In genomic region chr14:31226978-31227377, GRCm38 (mm10) we compare ENCODE assay signal across 9 mouse cellular contexts. TPM values are rescaled to one million over a fixed set of nuclear protein-coding genes. Genes with fewer than 3 reads are reported as not detected.
DNase-seq lines count a peak whose midpoint lies in the region; ATAC-seq and TF ChIP-seq lines count a peak whose summit lies in the region.
"Had no signal": no experiment of that assay in that cellular context is flagged by ENCODE, and none has a peak within 500 bp of the region (broad histone marks: within the 10 kb centered on the region; RNA-seq: fewer than 3 reads in every experiment).

No protein-coding gene starts in this region.

- TF ChIP-seq CTCF in heart, adult 2 months (IDR thresholded peaks at IDR 0.05) = no peak

- 40% methylated on average over 4 of the region's 4 CpGs for WGBS in heart, adult 2 months
- 66% methylated on average over 4 of the region's 4 CpGs for WGBS in heart, embryonic 11.5 days (ENCODE audit: insufficient replicate concordance)

- no peak for TF ChIP-seq EP300 in heart, adult 2 months (IDR thresholded peaks at IDR 0.05; ENCODE audit: insufficient read depth, low read depth, low read length)

- H3K4me3 ChIP-seq in heart, adult 2 months = no peak overlapping the region
- no peak overlapping the region for H3K4me3 ChIP-seq in heart, embryonic 11.5 days (ENCODE audit: low read depth, low read length)
- H3K4me3 ChIP-seq: erythroblast, embryonic 14.5 days had no signal

- H3K79me2 ChIP-seq in heart, adult 2 months (replicated peaks; ENCODE audit: control insufficient read depth, insufficient read depth, low read length) = no peaks in the 10 kb centered on the region

- intact Hi-C loops in heart, adult 2 months (cut with DNase I) = no loop called here

- no peaks in the 10 kb centered on the region for H3K27me3 ChIP-seq in heart, adult 2 months (ENCODE audit: control insufficient read depth, insufficient read depth, low read length)
- H3K27me3 ChIP-seq in heart, embryonic 11.5 days (ENCODE audit: control insufficient read depth, insufficient read depth, low read length) = no peaks in the 10 kb centered on the region

- H3K36me3 ChIP-seq in heart, adult 2 months (ENCODE audit: control insufficient read depth, insufficient read depth, low read length) = no peaks in the 10 kb centered on the region
- H3K36me3 ChIP-seq in heart, embryonic 11.5 days (ENCODE audit: control insufficient read depth, insufficient read depth, low read length) = no peaks in the 10 kb centered on the region

- H3K9me3 ChIP-seq in heart, embryonic 11.5 days (replicated peaks; ENCODE audit: control insufficient read depth, low read length) = no peaks in the 10 kb centered on the region

- peak; percentile 47 to 56 for DNase-seq in heart, adult 2 months
- DNase-seq in heart, adult 9 months (ENCODE audit: low spot score in 2 of 2) = no peak
- DNase-seq in brain, adult 2 months (ENCODE audit: low read depth, low spot score) = peak; percentile 55
- DNase-seq in layer of hippocampus, adult 9-10 months (ENCODE audit: low spot score) = peak; percentile 39
- DNase-seq in ovary, adult 18-20 months (ENCODE audit: low spot score) = peak; percentile 86
- no peak for DNase-seq in B cell, adult 2 months
- no peak for DNase-seq in spleen, adult 12 weeks (ENCODE audit: low spot score)

- no peak overlapping the region for H3K4me2 ChIP-seq in heart, embryonic 11.5 days

- no peak overlapping the region for H3K9ac ChIP-seq in heart, adult 2 months (ENCODE audit: low read depth, low read length)
- H3K9ac ChIP-seq in heart, embryonic 11.5 days (ENCODE audit: low read depth, low read length) = no peak overlapping the region

- TF ChIP-seq POLR2A in heart, adult 2 months (IDR thresholded peaks at IDR 0.05; ENCODE audit: insufficient read depth, low read depth, low read length) = no peak

- peak; percentile 39; the same call in 1 of the 2 replicates for ATAC-seq in heart, embryonic 11.5 days (replicated peaks; ENCODE audit: insufficient number of reproducible peaks, low FRiP score, low TSS enrichment)

- no peak overlapping the region for H3K27ac ChIP-seq in heart, adult 2 months
- peak overlapping the region; percentile 12; the same call in 1 of the 2 replicates for H3K27ac ChIP-seq in heart, embryonic 11.5 days (ENCODE audit: low read depth, low read length)

- peaks cover 16% of the 10 kb centered on the region for H3K4me1 ChIP-seq in heart, adult 2 months (ENCODE audit: control insufficient read depth, insufficient read depth, low read length)
- H3K4me1 ChIP-seq in heart, embryonic 11.5 days (ENCODE audit: control insufficient read depth, insufficient read depth, low read length) = peaks cover 34% of the 10 kb centered on the region

RNA-seq across cellular contexts. Expression of gene Sema3g, which starts 9.3 kb away (rescaled TPM):
- 10 to 100 TPM; 15.0 to 15.1 TPM for total RNA-seq in heart, adult 2 months (2021)
- 6.1 and 8.0 TPM in 2 replicates for polyA plus RNA-seq in heart, adult 2 months (2012; rRNA removed)
- polyA plus RNA-seq in heart, embryonic 11.5 days (2014; fragmentation: Nextera tagmentation; extraction: Ambion mirVana) = 0.03 and 0.08 TPM in 2 replicates
- polyA plus RNA-seq: erythroblast, embryonic 14.5 days had no signal

RNA-seq across cellular contexts. Expression of gene Nisch, which starts 10.2 kb away (rescaled TPM):
- total RNA-seq in heart, adult 2 months (2021) = 100 to 1,000 TPM; 123 to 129 TPM
- 187 and 223 TPM in 2 replicates for polyA plus RNA-seq in heart, adult 2 months (2012; rRNA removed)
- 286 and 325 TPM in 2 replicates for polyA plus RNA-seq in heart, embryonic 11.5 days (2014; fragmentation: Nextera tagmentation; extraction: Ambion mirVana)

RNA-seq across cellular contexts. Expression of gene Tnnc1, which starts 18.9 kb away (rescaled TPM):
- 1,000 to 10,000 TPM; 5,084 to 5,508 TPM for total RNA-seq in heart, adult 2 months (2021)
- polyA plus RNA-seq in heart, adult 2 months (2012; rRNA removed) = 4,851 and 5,939 TPM in 2 replicates
- 3,123 and 3,177 TPM in 2 replicates for polyA plus RNA-seq in heart, embryonic 11.5 days (2014; fragmentation: Nextera tagmentation; extraction: Ambion mirVana)

RNA-seq across cellular contexts. Expression of gene Phf7, which starts 24.1 kb away (rescaled TPM):
- 1 to 10 TPM; 2.9 to 3.6 TPM for total RNA-seq in heart, adult 2 months (2021)
- polyA plus RNA-seq in heart, adult 2 months (2012; rRNA removed) = 3.1 and 5.7 TPM in 2 replicates
- 7.4 and 8.7 TPM in 2 replicates for polyA plus RNA-seq in heart, embryonic 11.5 days (2014; fragmentation: Nextera tagmentation; extraction: Ambion mirVana)

RNA-seq across cellular contexts. Expression of gene Bap1, which starts 24.3 kb away (rescaled TPM):
- 10 to 100 TPM; 39.6 to 49.1 TPM for total RNA-seq in heart, adult 2 months (2021)
- polyA plus RNA-seq in heart, adult 2 months (2012; rRNA removed) = 43.6 and 55.2 TPM in 2 replicates
- 52.5 and 57.8 TPM in 2 replicates for polyA plus RNA-seq in heart, embryonic 11.5 days (2014; fragmentation: Nextera tagmentation; extraction: Ambion mirVana)

Comparison
In these comparisons a context has a peak if more than half of its experiments do, and no peak if none do; other contexts are left out.
1. DNase-seq: peak in heart, adult 2 months (2 of 2), brain, adult 2 months (single experiment), layer of hippocampus, adult 9-10 months (single experiment) and ovary, adult 18-20 months (single experiment); none in heart, adult 9 months (0 of 2), B cell, adult 2 months (0 of 2) and spleen, adult 12 weeks (single experiment).